Mouse (Mus musculus) limb, embryonic 14.5 days (tissue): ENCODE results near the gene Xkr7. TPM values are rescaled to one million over a fixed set of nuclear protein-coding genes. Genes with fewer than 3 reads are reported as not detected.

Experiments used
- ATAC-seq: fragments of 200-750 bp; cut with Nextera tagmentation; 2 replicates; pipeline ENCODE4 v1.8.0; 2017; ENCODE audit warnings: low read depth, moderate number of reproducible peaks, moderate TSS enrichment; ENCODE audit not compliant: low FRiP score
- DNase-seq: peaks from one replicate; pipeline ENCODE4 v3.0.0-alpha.2; 2015; ENCODE audit warnings: low spot score
- H3K27ac ChIP-seq: fragments of 300-500 bp; sonication (generic); replicated peaks from 2 replicates; pipeline ENCODE4 v1.5.1; 2014; ENCODE audit warnings: low read depth, mild to moderate bottlenecking, low read length, moderate library complexity, mixed read lengths
- H3K27me3 ChIP-seq: fragments of 300-500 bp; sonication (generic); 2 replicates; pipeline ENCODE4 v1.6.1; 2014; ENCODE audit warnings: low read length, mixed read lengths; ENCODE audit not compliant: control insufficient read depth, insufficient read depth
- H3K36me3 ChIP-seq: fragments of 300-500 bp; sonication (generic); 2 replicates; pipeline ENCODE4 v1.6.1; 2014; ENCODE audit warnings: mild to moderate bottlenecking, low read length, moderate library complexity, mixed read lengths; ENCODE audit not compliant: control insufficient read depth, insufficient read depth
- H3K4me1 ChIP-seq: fragments of 300-500 bp; sonication (generic); 2 replicates; pipeline ENCODE4 v1.6.1; 2014; ENCODE audit warnings: antibody characterized with exemption, low read length, mixed read lengths; ENCODE audit not compliant: control insufficient read depth, insufficient read depth
- H3K4me2 ChIP-seq: fragments of 300-500 bp; sonication (generic); replicated peaks from 2 replicates; pipeline ENCODE4 v1.6.1; 2014; ENCODE audit warnings: low read depth, mild to moderate bottlenecking, low read length, moderate library complexity; ENCODE audit not compliant: severe bottlenecking
- H3K4me3 ChIP-seq: fragments of 300-500 bp; sonication (generic); replicated peaks from 2 replicates; pipeline ENCODE4 v1.5.1; 2014; ENCODE audit warnings: low read length
- H3K9ac ChIP-seq: fragments of 300-500 bp; sonication (generic); 2 replicates; pipeline ENCODE4 v1.6.1; 2014; ENCODE audit warnings: mild to moderate bottlenecking, low read depth, low read length, moderate library complexity; ENCODE audit not compliant: severe bottlenecking
- H3K9me3 ChIP-seq: fragments of 300-500 bp; sonication (generic); 2 replicates; pipeline ENCODE4 v1.6.1; 2016; ENCODE audit warnings: low read length; ENCODE audit not compliant: control insufficient read depth
- POLR2A ChIP-seq: fragments of 200-500 bp; IDR thresholded peaks from 2 replicates; pipeline ENCODE4 v1.8.0; 2012; ENCODE audit warnings: inconsistent platforms, mild to moderate bottlenecking, moderate library complexity, borderline replicate concordance; ENCODE audit not compliant: insufficient read depth, insufficient read length; ENCODE audit errors: extremely low read depth
- WGBS: fragments of 180-500 bp; shearing (Covaris S2); extraction: QIAGEN DNeasy Blood & Tissue Kit; methylation state at CpG from one replicate; pipeline ENCODE4 v1.1.7; 2014; 5-methylcytosine and 5-hydroxymethylcytosine counted together
- polyA plus RNA-seq, 2 experiments: library from polyadenylated mRNA; depleted of rRNA in 1 of 2; stranded (reverse) in 1 of 2; unstranded in 1 of 2; fragments of >200 nt; fragmentation: Nextera tagmentation in 1 of 2; extraction: Ambion mirVana in 1 of 2; gene quantifications; 2 replicates each; pipeline versions ENCODE4 v1.2.1 to v1.2.3; 2012 to 2014

Gene Xkr7
- polyA plus RNA-seq, 2 experiments: 0.03 TPM; not detected in 1

DNA sequence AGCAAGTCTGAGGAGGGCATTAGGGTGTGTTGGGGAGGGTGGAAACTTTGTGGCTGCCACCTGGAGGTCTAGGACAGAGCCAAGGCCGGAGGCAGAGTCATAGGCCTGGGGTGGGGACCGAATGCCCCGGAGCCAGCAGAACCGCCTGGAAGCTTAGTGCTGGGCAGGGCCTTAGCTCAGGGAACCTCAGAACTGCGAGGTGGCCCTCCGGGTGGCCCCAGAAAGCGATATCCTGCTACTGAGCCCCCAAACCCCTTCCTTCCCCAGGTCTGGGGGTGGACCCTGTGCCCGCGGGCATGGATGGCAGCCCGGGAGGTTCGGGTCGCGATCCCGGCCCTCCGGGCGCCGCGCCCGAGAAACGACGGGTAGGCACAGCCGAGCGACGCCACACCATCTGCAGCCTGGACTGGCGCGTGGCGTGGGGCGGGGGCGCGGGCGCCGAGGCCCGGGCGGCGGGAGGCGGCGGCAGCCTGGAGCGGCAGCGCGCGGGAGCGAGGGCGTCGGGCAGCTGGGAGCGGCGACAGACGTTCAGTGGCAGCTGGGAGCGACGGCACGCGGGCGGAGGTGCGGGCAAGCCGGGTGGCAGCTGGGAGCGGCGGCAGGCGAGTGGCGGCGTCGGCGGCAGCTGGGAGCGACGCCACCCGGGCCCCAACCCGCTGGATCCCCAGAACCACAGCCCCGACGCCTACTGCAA, 40.0 kb downstream of the Xkr7 start:
- Histone ChIP-seq H3K36me3 (no peaks in the 10 kb centered on the region), H3K4me2 (peak overlapping the region; percentile 62), H3K27ac (no peak overlapping the region), H3K4me3 (peak overlapping the region; percentile 36), H3K4me1 (no peaks in the 10 kb centered on the region), H3K27me3 (peaks cover 46% of the 10 kb centered on the region), H3K9me3 (no peaks in the 10 kb centered on the region), H3K9ac (peak overlapping the region; percentile 41)
- ATAC-seq (peak; percentile 65; the same call in 1 of the 2 replicates), DNase-seq (no peak)
- TF ChIP-seq POLR2A: no peak
- 10% methylated on average over 28 of the region's 67 CpGs for WGBS

DNA sequence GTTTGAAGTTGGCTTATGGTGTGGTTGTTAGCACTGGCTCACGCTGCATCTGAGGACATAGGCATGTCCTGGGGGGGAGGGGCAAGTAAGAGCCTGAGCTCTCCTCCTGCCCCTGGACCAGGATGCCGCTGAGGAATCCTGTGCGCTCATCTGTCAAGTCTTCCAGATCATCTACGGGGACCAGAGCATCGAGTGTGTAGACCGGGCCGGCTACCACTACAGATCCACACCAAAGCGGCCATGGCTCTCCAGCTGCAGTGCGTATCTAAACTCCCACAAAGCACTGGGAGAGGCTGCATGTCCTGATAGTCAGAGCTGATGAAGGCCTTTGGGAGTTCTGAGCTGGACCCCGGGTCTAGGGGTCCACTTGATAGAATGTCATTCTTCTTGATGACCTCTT, 43.0 kb downstream of the Xkr7 start:
- 86% methylated on average over 10 of the region's 10 CpGs for whole genome bisulfite sequencing
- ATAC-seq: no peak
- H3K27me3 ChIP-seq: peaks cover 38% of the 10 kb centered on the region

DNA sequence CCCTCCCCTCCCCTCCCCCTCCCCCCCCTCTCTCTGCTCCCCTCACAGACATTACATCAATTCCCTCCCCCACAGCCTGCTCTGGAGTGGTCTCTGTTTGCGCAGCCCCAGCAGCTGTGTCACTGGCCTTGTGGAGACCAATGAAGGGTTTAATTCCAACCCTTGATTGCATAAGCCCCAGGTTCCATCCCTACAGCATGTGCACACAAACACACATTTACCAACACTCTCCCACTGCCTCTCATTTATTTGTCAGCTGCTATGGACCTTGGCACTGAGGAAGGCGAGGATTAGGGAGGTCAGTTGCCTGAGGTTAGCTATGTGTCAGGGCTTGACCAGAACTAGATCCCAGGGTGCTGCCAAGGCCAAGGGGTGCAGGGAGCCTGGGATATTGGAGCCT, 44.3 kb downstream of the Xkr7 start:
- ATAC-seq (no peak), DNase-seq (no peak)
- no peak for TF ChIP-seq POLR2A
- Histone ChIP-seq H3K9me3 (no peaks in the 10 kb centered on the region), H3K27me3 (peaks cover 25% of the 10 kb centered on the region), H3K9ac (no peak overlapping the region), H3K36me3 (no peaks in the 10 kb centered on the region), H3K4me3 (no peak overlapping the region), H3K4me2 (no peak overlapping the region), H3K27ac (no peak overlapping the region), H3K4me1 (no peaks in the 10 kb centered on the region)
- 63% methylated on average over 2 of the region's 2 CpGs for WGBS

More for the DNA sequence above, 43.0 kb downstream of the Xkr7 start:
- H3K36me3 ChIP-seq: no peaks in the 10 kb centered on the region
- H3K9me3 ChIP-seq: no peaks in the 10 kb centered on the region
- no peak overlapping the region for H3K4me2 ChIP-seq
- no peak for DNase-seq
- H3K4me1 ChIP-seq: no peaks in the 10 kb centered on the region
- H3K9ac ChIP-seq: no peak overlapping the region
- H3K4me3 ChIP-seq: no peak overlapping the region
- H3K27ac ChIP-seq: no peak overlapping the region
- no peak for TF ChIP-seq POLR2A

GRCm38 (mm10) chr2:153080841-153081523, 49.3 kb downstream of the Xkr7 start:
- Histone ChIP-seq H3K4me2 (no peak overlapping the region), H3K36me3 (no peaks in the 10 kb centered on the region), H3K9me3 (no peaks in the 10 kb centered on the region), H3K27me3 (no peaks in the 10 kb centered on the region), H3K4me1 (no peaks in the 10 kb centered on the region), H3K9ac (no peak overlapping the region), H3K27ac (no peak overlapping the region), H3K4me3 (no peak overlapping the region)
- WGBS: 31% methylated on average over 32 of the region's 32 CpGs
- TF ChIP-seq POLR2A: no peak
- peak; percentile 87 for DNase-seq
- no peak for ATAC-seq

- no peaks in the 10 kb centered on the region for H3K27me3 ChIP-seq
- no peaks in the 10 kb centered on the region for H3K4me1 ChIP-seq
- no peak overlapping the region for H3K4me2 ChIP-seq
- H3K27ac ChIP-seq: no peak overlapping the region
- no peak overlapping the region for H3K4me3 ChIP-seq
- H3K9ac ChIP-seq: no peak overlapping the region
- no peaks in the 10 kb centered on the region for H3K36me3 ChIP-seq
- DNase-seq (no peak), ATAC-seq (no peak)
- TF ChIP-seq POLR2A: no peak
- no peaks in the 10 kb centered on the region for H3K9me3 ChIP-seq
- 77% methylated on average over 6 of the region's 6 CpGs for WGBS
These were observed 50.2 kb downstream of the Xkr7 start for GRCm38 (mm10) chr2:153081866-153082265.
